Mouse (Mus musculus) adrenal gland, postnatal 0 days (tissue): Measurements from ENCODE around the gene Cenpl. TPM values are rescaled to one million over a fixed set of nuclear protein-coding genes. Genes with fewer than 3 reads are reported as not detected.

ENCODE experiments used
- polyA plus RNA-seq: library from polyadenylated mRNA; unstranded; fragments of >200 nt; fragmentation: Nextera tagmentation; extraction: Ambion mirVana; gene quantifications from 2 replicates; pipeline ENCODE4 v1.2.1, GENCODE M21; 2015

The Cenpl gene
- 12.2 and 12.8 TPM in 2 replicates for polyA plus RNA-seq

GRCm38 (mm10) chr1:161070352-161071271, at the start of gene Cenpl, which contains the start of gene Dars2:
TSS of gene Cenpl (plus strand) at chr1:161070713.
TSS of gene Dars2 (minus strand) at chr1:161070658.

GRCm38 (mm10) chr1:161034435-161035280, 35.9 kb upstream of the Cenpl start, which contains the start of gene Zbtb37:
TSS of gene Zbtb37 (minus strand) at chr1:161034849.

GRCm38 (mm10) chr1:161130726-161131664, 60.5 kb downstream of the Cenpl start, which contains the start of gene Klhl20:
TSS of gene Klhl20 (minus strand) at chr1:161131511.

Other genes with a start within 250 kb of the Cenpl start
- 4.3 and 4.8 TPM in 2 replicates for gene Rc3h1, start 164.3 kb upstream of the Cenpl start, polyA plus RNA-seq
- 51.1 and 80.0 TPM in 2 replicates for gene Serpinc1, start 92.1 kb upstream of the Cenpl start, polyA plus RNA-seq
- gene Zbtb37, start 35.9 kb upstream of the Cenpl start, polyA plus RNA-seq, result 4.7 and 5.9 TPM in 2 replicates
- 21.3 and 35.2 TPM in 2 replicates for gene Dars2, start 55 bp upstream of the Cenpl start, polyA plus RNA-seq
- 8.7 and 10.3 TPM in 2 replicates for gene Klhl20, start 60.8 kb downstream of the Cenpl start, polyA plus RNA-seq
- 2.5 and 3.6 TPM in 2 replicates for gene Ankrd45, start 72.0 kb downstream of the Cenpl start, polyA plus RNA-seq
- gene Tex50, start 88.6 kb downstream of the Cenpl start, polyA plus RNA-seq, result 0.24 and 0.33 TPM in 2 replicates
- 326 and 725 TPM in 2 replicates for gene Prdx6, start 180.5 kb downstream of the Cenpl start, polyA plus RNA-seq